Mouse (Mus musculus): ENCODE measurements around the gene Rab44. TPM values are rescaled to one million over a fixed set of nuclear protein-coding genes. Genes with fewer than 3 reads are reported as not detected.

The Rab44 gene
- polyA plus RNA-seq, 1 experiment from 2014 or later: 1.1 TPM

- H3K9ac ChIP-seq (ENCODE audit: low read length): no peak overlapping the region
These were observed 62.7 kb downstream of the Rab44 start for GRCm38 (mm10) chr17:29176391-29177267.

DNA sequence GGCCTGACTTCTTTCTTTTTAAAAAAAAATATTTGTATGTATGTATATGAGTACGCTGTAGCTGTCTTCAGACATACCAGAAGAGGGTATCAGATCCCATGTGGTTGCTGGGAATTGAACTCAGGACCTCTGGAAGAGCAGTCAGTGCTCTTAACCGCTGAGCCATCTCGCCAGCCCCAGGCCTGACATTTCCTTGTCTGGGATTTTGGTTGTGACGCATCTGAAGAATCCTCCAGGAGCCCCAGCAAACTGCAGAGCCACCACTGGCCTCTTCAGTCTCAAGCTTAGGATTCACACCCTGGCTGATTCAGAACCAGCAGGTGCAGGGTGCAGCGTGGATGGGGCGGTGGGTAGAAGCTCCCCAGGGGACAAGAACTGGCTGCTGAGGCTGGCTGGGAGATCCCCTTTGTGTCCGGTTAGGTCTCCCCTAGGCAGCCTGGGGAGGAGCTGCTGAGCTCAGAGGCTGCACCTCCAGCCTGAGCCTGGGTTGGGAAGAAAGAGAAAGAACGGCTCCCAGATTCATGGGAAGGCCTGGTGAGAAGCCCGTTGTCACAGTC is 64.6 kb downstream of the Rab44 start:
- H3K4me1 ChIP-seq (replicated peaks; ENCODE audit: control insufficient read depth, insufficient read depth, low read length): peaks cover 7% of the 10 kb centered on the region; the same call in 1 of the 2 replicates
- H3K9ac ChIP-seq (ENCODE audit: low read length): no peak overlapping the region
- H3K9me3 ChIP-seq (ENCODE audit: control insufficient read depth, low read length): no peaks in the 10 kb centered on the region
- WGBS: 76% methylated on average over 9 of the region's 9 CpGs
- ATAC-seq (ENCODE audit: low read depth): no peak
- no peak overlapping the region for H3K27ac ChIP-seq (ENCODE audit: low read length)
- no peaks in the 10 kb centered on the region for H3K27me3 ChIP-seq (ENCODE audit: control insufficient read depth, insufficient read depth, low read depth, low read length)
- no peak overlapping the region for H3K4me2 ChIP-seq (ENCODE audit: low read depth, low read length)
- H3K36me3 ChIP-seq (ENCODE audit: control insufficient read depth, insufficient read depth, low read length): no peaks in the 10 kb centered on the region
- no peak overlapping the region for H3K4me3 ChIP-seq (ENCODE audit: low read length)

More at GRCm38 (mm10) chr17:29176391-29177267, 62.7 kb downstream of the Rab44 start:
- Histone ChIP-seq H3K4me1 (replicated peaks; ENCODE audit: control insufficient read depth, insufficient read depth, low read length) (peaks cover 9% of the 10 kb centered on the region; the same call in 1 of the 2 replicates), H3K36me3 (ENCODE audit: control insufficient read depth, insufficient read depth, low read length) (no peaks in the 10 kb centered on the region), H3K27me3 (ENCODE audit: control insufficient read depth, insufficient read depth, low read depth, low read length) (no peaks in the 10 kb centered on the region), H3K4me3 (ENCODE audit: low read length) (no peak overlapping the region), H3K4me2 (ENCODE audit: low read depth, low read length) (no peak overlapping the region), H3K27ac (ENCODE audit: low read length) (no peak overlapping the region), H3K9me3 (ENCODE audit: control insufficient read depth, low read length) (no peaks in the 10 kb centered on the region)
- WGBS: 24% methylated on average over 9 of the region's 9 CpGs
- no peak for ATAC-seq (ENCODE audit: low read depth)

DNA sequence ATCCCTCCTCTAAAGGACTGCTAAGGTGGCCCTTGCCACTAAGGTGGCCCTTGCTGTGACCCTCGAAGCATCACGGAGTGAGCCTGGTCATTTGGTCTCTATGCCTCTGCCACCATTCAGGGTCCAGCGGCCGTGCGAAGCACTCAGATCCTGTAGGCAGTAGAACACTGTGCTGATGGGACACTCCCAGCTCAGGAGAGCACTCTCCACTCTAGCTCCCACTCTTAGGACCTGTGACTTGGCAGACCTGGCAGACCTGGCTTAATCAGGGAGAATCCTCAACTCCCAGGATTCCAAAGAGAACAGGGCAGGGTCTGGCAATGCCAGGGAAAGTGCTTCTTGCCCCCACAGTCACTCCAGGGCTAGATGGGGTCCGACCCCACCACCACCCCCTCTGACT is 66.0 kb downstream of the Rab44 start:
- ATAC-seq (ENCODE audit: low read depth): no peak
- H3K27ac ChIP-seq (ENCODE audit: low read length): no peak overlapping the region
- H3K9ac ChIP-seq (ENCODE audit: low read length): no peak overlapping the region
- no peak overlapping the region for H3K4me2 ChIP-seq (ENCODE audit: low read depth, low read length)
- no peak overlapping the region for H3K4me3 ChIP-seq (ENCODE audit: low read length)
- no peaks in the 10 kb centered on the region for H3K27me3 ChIP-seq (ENCODE audit: control insufficient read depth, insufficient read depth, low read depth, low read length)
- H3K36me3 ChIP-seq (ENCODE audit: control insufficient read depth, insufficient read depth, low read length): no peaks in the 10 kb centered on the region
- WGBS: 75% methylated on average over 6 of the region's 6 CpGs
- peaks cover 7% of the 10 kb centered on the region; the same call in 1 of the 2 replicates for H3K4me1 ChIP-seq (replicated peaks; ENCODE audit: control insufficient read depth, insufficient read depth, low read length)
- no peaks in the 10 kb centered on the region for H3K9me3 ChIP-seq (ENCODE audit: control insufficient read depth, low read length)

DNA sequence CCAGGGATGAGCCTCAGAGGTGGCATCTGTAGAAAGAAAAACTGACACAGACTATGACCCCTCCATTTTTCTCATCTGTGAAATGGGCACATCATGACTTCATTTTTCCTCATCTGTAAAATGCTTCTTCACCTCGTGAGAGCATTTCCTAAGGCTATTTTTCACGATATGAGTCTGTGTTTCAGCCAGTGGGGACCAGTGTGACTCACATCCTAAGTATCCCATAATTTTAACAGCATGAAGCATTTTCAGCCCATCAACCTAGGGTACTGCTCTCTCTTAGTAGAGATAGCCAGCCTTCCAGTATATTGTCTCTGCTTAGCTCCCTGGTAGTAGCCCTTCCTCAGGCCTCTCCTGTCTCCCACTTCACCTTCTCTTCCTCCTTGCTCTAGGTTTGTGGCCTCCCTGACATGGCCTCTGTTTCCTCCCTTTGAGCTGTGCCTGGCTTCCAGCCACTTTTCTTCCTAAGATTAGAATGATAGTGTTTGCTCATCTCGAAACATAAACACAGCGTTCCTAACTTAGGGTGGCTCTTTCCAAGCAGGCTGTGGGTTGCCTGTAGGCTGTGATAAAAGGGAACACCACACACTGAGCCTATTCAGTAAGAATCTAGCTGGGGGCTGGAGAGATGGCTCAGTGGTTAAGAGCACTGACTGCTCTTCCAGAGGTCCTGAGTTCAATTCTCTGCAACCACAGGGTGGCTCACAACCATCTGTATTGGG is 66.6 kb downstream of the Rab44 start:
- peak overlapping the region; percentile 4; the same call in 1 of the 2 replicates for H3K27ac ChIP-seq (ENCODE audit: low read length)
- ATAC-seq (ENCODE audit: low read depth): peak; percentile 41; the same call in 1 of the 2 replicates

DNA sequence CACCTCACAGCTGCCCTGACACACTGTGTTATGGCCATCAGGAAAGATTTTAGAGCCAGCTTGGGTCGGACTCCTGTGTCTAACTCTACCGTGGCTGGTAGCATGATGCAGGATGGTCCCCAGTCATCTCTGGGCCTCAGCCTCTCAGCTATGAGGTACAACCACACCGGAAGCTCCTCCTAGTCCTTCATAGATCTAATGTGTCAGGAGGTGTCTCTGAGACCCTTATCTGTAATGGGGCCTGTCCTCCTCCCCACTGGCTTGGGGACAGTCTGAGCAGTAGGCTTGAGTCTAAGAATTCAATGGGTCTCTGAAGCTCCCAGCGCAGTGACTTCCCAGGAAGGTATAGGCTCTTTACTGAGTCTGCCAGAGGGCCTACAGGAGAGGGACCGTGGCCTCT is 67.8 kb downstream of the Rab44 start:
- Histone ChIP-seq H3K9ac (ENCODE audit: low read length) (no peak overlapping the region), H3K27me3 (ENCODE audit: control insufficient read depth, insufficient read depth, low read depth, low read length) (no peaks in the 10 kb centered on the region), H3K4me2 (ENCODE audit: low read depth, low read length) (no peak overlapping the region), H3K36me3 (ENCODE audit: control insufficient read depth, insufficient read depth, low read length) (no peaks in the 10 kb centered on the region), H3K4me1 (replicated peaks; ENCODE audit: control insufficient read depth, insufficient read depth, low read length) (peaks cover 11% of the 10 kb centered on the region; the same call in 1 of the 2 replicates), H3K9me3 (ENCODE audit: control insufficient read depth, low read length) (no peaks in the 10 kb centered on the region), H3K4me3 (ENCODE audit: low read length) (no peak overlapping the region), H3K27ac (ENCODE audit: low read length) (no peak overlapping the region)
- no peak for ATAC-seq (ENCODE audit: low read depth)
- 65% methylated on average over 5 of the region's 5 CpGs for WGBS

More for the DNA sequence above, 66.6 kb downstream of the Rab44 start:
- Histone ChIP-seq H3K4me3 (ENCODE audit: low read length) (no peak overlapping the region), H3K9ac (ENCODE audit: low read length) (no peak overlapping the region), H3K36me3 (ENCODE audit: control insufficient read depth, insufficient read depth, low read length) (no peaks in the 10 kb centered on the region), H3K9me3 (ENCODE audit: control insufficient read depth, low read length) (no peaks in the 10 kb centered on the region), H3K4me1 (replicated peaks; ENCODE audit: control insufficient read depth, insufficient read depth, low read length) (peaks cover 13% of the 10 kb centered on the region; the same call in 1 of the 2 replicates), H3K27me3 (ENCODE audit: control insufficient read depth, insufficient read depth, low read depth, low read length) (no peaks in the 10 kb centered on the region), H3K4me2 (ENCODE audit: low read depth, low read length) (no peak overlapping the region)
- 35% methylated on average over 4 of the region's 4 CpGs for WGBS

DNA sequence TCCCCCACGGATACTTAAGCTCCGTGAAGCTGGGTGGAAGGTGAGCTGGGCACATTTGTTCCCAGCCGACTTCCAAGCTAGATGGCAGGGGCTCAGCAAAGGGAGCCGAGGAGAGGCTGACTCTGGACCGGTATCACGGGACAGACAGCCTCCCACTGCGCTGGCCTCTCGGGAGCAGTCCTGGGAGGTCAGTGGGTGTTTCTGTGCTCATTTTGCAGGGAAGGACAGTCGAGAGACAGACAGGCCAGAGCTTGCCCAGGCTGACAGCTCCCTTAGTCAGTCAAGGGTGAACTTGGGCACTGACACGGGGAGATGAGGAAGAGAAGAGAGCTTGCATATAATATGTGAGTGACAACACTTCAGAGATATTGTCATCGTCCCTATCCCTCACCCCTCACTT is 69.2 kb downstream of the Rab44 start:
- no peaks in the 10 kb centered on the region for H3K9me3 ChIP-seq (ENCODE audit: control insufficient read depth, low read length)

GRCm38 (mm10) chr17:29185376-29186046 is 71.6 kb downstream of the Rab44 start:
- 33% methylated on average over 7 of the region's 7 CpGs for WGBS
- Histone ChIP-seq H3K27ac (ENCODE audit: low read length) (no peak overlapping the region), H3K4me3 (ENCODE audit: low read length) (no peak overlapping the region), H3K4me2 (ENCODE audit: low read depth, low read length) (no peak overlapping the region), H3K27me3 (ENCODE audit: control insufficient read depth, insufficient read depth, low read depth, low read length) (no peaks in the 10 kb centered on the region), H3K4me1 (replicated peaks; ENCODE audit: control insufficient read depth, insufficient read depth, low read length) (peaks cover 18% of the 10 kb centered on the region; the same call in 1 of the 2 replicates), H3K9me3 (ENCODE audit: control insufficient read depth, low read length) (no peaks in the 10 kb centered on the region), H3K9ac (ENCODE audit: low read length) (no peak overlapping the region), H3K36me3 (ENCODE audit: control insufficient read depth, insufficient read depth, low read length) (no peaks in the 10 kb centered on the region)
- ATAC-seq (ENCODE audit: low read depth): no peak

More for the DNA sequence above, 69.2 kb downstream of the Rab44 start:
- WGBS: 52% methylated on average over 11 of the region's 11 CpGs
- Histone ChIP-seq H3K27me3 (ENCODE audit: control insufficient read depth, insufficient read depth, low read depth, low read length) (no peaks in the 10 kb centered on the region), H3K4me3 (ENCODE audit: low read length) (no peak overlapping the region), H3K27ac (ENCODE audit: low read length) (no peak overlapping the region), H3K4me1 (replicated peaks; ENCODE audit: control insufficient read depth, insufficient read depth, low read length) (peaks cover 16% of the 10 kb centered on the region; the same call in 1 of the 2 replicates), H3K4me2 (ENCODE audit: low read depth, low read length) (no peak overlapping the region), H3K36me3 (ENCODE audit: control insufficient read depth, insufficient read depth, low read length) (no peaks in the 10 kb centered on the region), H3K9ac (ENCODE audit: low read length) (no peak overlapping the region)
- ATAC-seq (ENCODE audit: low read depth): no peak

DNA sequence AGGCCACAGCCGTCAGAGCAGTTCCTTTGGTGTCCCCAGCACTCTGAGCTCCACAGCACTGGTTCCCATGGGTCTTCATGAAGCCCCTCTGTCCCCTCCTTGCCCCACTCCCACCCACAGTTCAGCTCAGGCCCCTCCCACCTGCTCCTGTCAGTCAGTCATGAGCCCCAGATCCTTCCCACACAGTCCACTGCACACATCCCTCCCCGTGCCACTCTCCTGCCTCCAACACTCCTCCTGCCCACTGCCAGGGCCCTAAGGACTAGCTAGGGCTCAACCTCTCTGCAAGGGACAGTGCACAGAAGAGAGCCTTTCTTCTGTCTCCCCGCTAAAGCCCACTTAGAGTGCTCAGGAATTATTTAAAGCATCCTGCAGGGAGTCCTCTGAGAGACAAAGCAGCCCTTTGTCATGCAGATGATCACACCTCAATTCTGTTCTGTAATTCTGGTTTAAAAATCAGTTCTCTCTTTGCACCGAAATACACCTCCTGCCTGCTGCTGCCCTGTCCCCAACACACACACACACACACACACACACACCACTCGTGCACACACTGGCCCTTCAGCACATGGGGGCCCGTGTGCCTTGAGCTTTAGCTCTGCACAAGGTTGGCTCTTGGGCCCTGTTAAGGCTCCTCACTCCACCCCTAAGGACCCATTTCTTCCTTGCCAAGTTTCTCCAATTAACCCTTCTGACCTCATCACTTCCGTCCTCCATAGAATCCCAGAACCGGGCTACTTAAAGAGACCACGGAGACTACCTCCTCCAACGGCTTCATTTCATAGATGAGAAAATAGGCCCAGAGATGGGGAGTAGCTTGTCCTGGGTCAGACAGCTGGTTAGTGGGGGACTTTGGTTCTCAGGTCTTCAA is 73.3 kb downstream of the Rab44 start:
- no peaks in the 10 kb centered on the region for H3K27me3 ChIP-seq (ENCODE audit: control insufficient read depth, insufficient read depth, low read depth, low read length)
- no peak overlapping the region for H3K9ac ChIP-seq (ENCODE audit: low read length)
- no peaks in the 10 kb centered on the region for H3K36me3 ChIP-seq (ENCODE audit: control insufficient read depth, insufficient read depth, low read length)
- no peak overlapping the region for H3K4me2 ChIP-seq (ENCODE audit: low read depth, low read length)
- H3K9me3 ChIP-seq (ENCODE audit: control insufficient read depth, low read length): no peaks in the 10 kb centered on the region
- peaks cover 14% of the 10 kb centered on the region; the same call in 1 of the 2 replicates for H3K4me1 ChIP-seq (replicated peaks; ENCODE audit: control insufficient read depth, insufficient read depth, low read length)
- ATAC-seq (ENCODE audit: low read depth): no peak
- 31% methylated on average over 10 of the region's 10 CpGs for whole genome bisulfite sequencing
- no peak overlapping the region for H3K4me3 ChIP-seq (ENCODE audit: low read length)
- H3K27ac ChIP-seq (ENCODE audit: low read length): no peak overlapping the region
